Comparison of ENCODE assay signal across 11 mouse cellular contexts in genomic region chr6:129425812-129426211, GRCm38 (mm10). TPM values are rescaled to one million over a fixed set of nuclear protein-coding genes. Genes with fewer than 3 reads are reported as not detected.
DNase-seq lines count a peak whose midpoint lies in the region; ATAC-seq and TF ChIP-seq lines count a peak whose summit lies in the region.
"Had no signal": no experiment of that assay in that cellular context is flagged by ENCODE, and none has a peak within 500 bp of the region (broad histone marks: within the 10 kb centered on the region; RNA-seq: fewer than 3 reads in every experiment).

No protein-coding gene starts in this region.

- 0 out of 2 replicates have a peak, but pooled peaks have one; percentile 46 for ATAC-seq in kidney, embryonic 16.5 days (ENCODE audit: low FRiP score, low TSS enrichment)
- peak; percentile 83 for ATAC-seq in lung, postnatal 0 days
- ATAC-seq in forebrain, postnatal 0 days = no peak
- ATAC-seq in frontal cortex, adult (ENCODE audit: low TSS enrichment) = no peak

- H3K9me3 ChIP-seq in kidney, embryonic 16.5 days (ENCODE audit: low read length) = no peaks in the 10 kb centered on the region
- no peaks in the 10 kb centered on the region for H3K9me3 ChIP-seq in lung, postnatal 0 days (ENCODE audit: low read length)
- H3K9me3 ChIP-seq in midbrain, embryonic 10.5 days (replicated peaks) = no peaks in the 10 kb centered on the region
- H3K9me3 ChIP-seq in forebrain, postnatal 0 days (ENCODE audit: low read length) = no peaks in the 10 kb centered on the region
- H3K9me3 ChIP-seq: forebrain, embryonic 10.5 days; neural tube, embryonic 13.5 days had no signal

- H3K4me1 ChIP-seq in kidney, embryonic 16.5 days (ENCODE audit: insufficient read depth, low read length) = peaks cover 9% of the 10 kb centered on the region
- H3K4me1 ChIP-seq in lung, postnatal 0 days (ENCODE audit: insufficient read depth, low read depth, low read length) = no peaks in the 10 kb centered on the region; the same call in 1 of the 2 replicates
- H3K4me1 ChIP-seq in midbrain, embryonic 10.5 days = no peaks in the 10 kb centered on the region
- H3K4me1 ChIP-seq in forebrain, postnatal 0 days (ENCODE audit: insufficient read depth) = no peaks in the 10 kb centered on the region
- H3K4me1 ChIP-seq: forebrain, embryonic 10.5 days had no signal

- H3K27ac ChIP-seq in kidney, embryonic 16.5 days (ENCODE audit: low read length) = no peak overlapping the region
- peak overlapping the region; percentile 75; the same call in 1 of the 2 replicates for H3K27ac ChIP-seq in lung, postnatal 0 days (ENCODE audit: low read length)
- H3K27ac ChIP-seq in midbrain, embryonic 10.5 days (replicated peaks) = no peak overlapping the region
- H3K27ac ChIP-seq in forebrain, postnatal 0 days (ENCODE audit: low read depth, low read length) = no peak overlapping the region
- H3K27ac ChIP-seq: forebrain, embryonic 10.5 days; neural tube, embryonic 13.5 days had no signal

- no peaks in the 10 kb centered on the region for H3K36me3 ChIP-seq in kidney, embryonic 16.5 days (ENCODE audit: insufficient read depth, low read length)
- no peaks in the 10 kb centered on the region for H3K36me3 ChIP-seq in lung, postnatal 0 days (ENCODE audit: insufficient read depth, low read length)
- no peaks in the 10 kb centered on the region for H3K36me3 ChIP-seq in midbrain, embryonic 10.5 days
- H3K36me3 ChIP-seq in forebrain, postnatal 0 days (ENCODE audit: insufficient read depth) = no peaks in the 10 kb centered on the region
- H3K36me3 ChIP-seq: forebrain, embryonic 10.5 days; neural tube, embryonic 13.5 days had no signal

- DNase-seq in adrenal gland, adult 2 months = peak; percentile 42
- no peak for DNase-seq in adrenal gland, postnatal 4 days (ENCODE audit: low spot score in 2 of 2)
- DNase-seq in heart, adult 9 months (ENCODE audit: low spot score in 2 of 2) = peak; percentile 63 to 84
- DNase-seq in lung, postnatal 0 days (ENCODE audit: low spot score) = peak; percentile 71
- DNase-seq in midbrain, embryonic 10.5 days (ENCODE audit: low spot score) = no peak
- no peak for DNase-seq in forebrain, postnatal 0 days

- H3K4me2 ChIP-seq in kidney, embryonic 16.5 days (replicated peaks; ENCODE audit: low read depth, low read length) = no peak overlapping the region
- H3K4me2 ChIP-seq in lung, postnatal 0 days (replicated peaks; ENCODE audit: low read depth, low read length) = no peak overlapping the region
- no peak overlapping the region for H3K4me2 ChIP-seq in forebrain, postnatal 0 days (ENCODE audit: low read depth)
- H3K4me2 ChIP-seq: neural tube, embryonic 13.5 days had no signal

- no peak overlapping the region for H3K9ac ChIP-seq in kidney, embryonic 16.5 days (replicated peaks; ENCODE audit: low read length)
- no peak overlapping the region for H3K9ac ChIP-seq in lung, postnatal 0 days (replicated peaks; ENCODE audit: low read depth)
- H3K9ac ChIP-seq in forebrain, postnatal 0 days = no peak overlapping the region
- H3K9ac ChIP-seq: neural tube, embryonic 13.5 days had no signal

- no peak for TF ChIP-seq CTCF in lung, postnatal 0 days (IDR thresholded peaks at IDR 0.05)
- TF ChIP-seq CTCF in forebrain, postnatal 0 days (IDR thresholded peaks at IDR 0.05; ENCODE audit: low read depth) = no peak

- TF ChIP-seq EP300 in lung, postnatal 0 days (IDR thresholded peaks at IDR 0.05) = peak; percentile 99

- H3K27me3 ChIP-seq in kidney, embryonic 16.5 days (ENCODE audit: insufficient read depth, low read length) = no peaks in the 10 kb centered on the region
- H3K27me3 ChIP-seq in lung, postnatal 0 days (replicated peaks; ENCODE audit: insufficient read depth, low read length) = no peaks in the 10 kb centered on the region
- no peaks in the 10 kb centered on the region for H3K27me3 ChIP-seq in midbrain, embryonic 10.5 days (ENCODE audit: low read depth, poor library complexity, severe bottlenecking)
- no peaks in the 10 kb centered on the region for H3K27me3 ChIP-seq in forebrain, postnatal 0 days (ENCODE audit: insufficient read depth, low read length)
- H3K27me3 ChIP-seq: neural tube, embryonic 13.5 days had no signal

- 31% methylated on average over 5 of the region's 5 CpGs for WGBS in kidney, embryonic 16.5 days
- 20% methylated on average over 5 of the region's 5 CpGs for WGBS in lung, postnatal 0 days
- WGBS in midbrain, embryonic 10.5 days = 49% methylated on average over 5 of the region's 5 CpGs
- WGBS in forebrain, postnatal 0 days = 40% methylated on average over 5 of the region's 5 CpGs

- H3K4me3 ChIP-seq in kidney, embryonic 16.5 days (ENCODE audit: low read length) = no peak overlapping the region
- no peak overlapping the region for H3K4me3 ChIP-seq in lung, postnatal 0 days (ENCODE audit: low read depth, low read length)
- no peak overlapping the region for H3K4me3 ChIP-seq in midbrain, embryonic 10.5 days
- no peak overlapping the region for H3K4me3 ChIP-seq in forebrain, postnatal 0 days (ENCODE audit: low read depth, low read length)
- H3K4me3 ChIP-seq: forebrain, embryonic 10.5 days; neural tube, embryonic 13.5 days had no signal

RNA-seq across cellular contexts. Expression of gene Clec9a, which starts 17.1 kb away (rescaled TPM):
- total RNA-seq in adrenal gland, adult 2 months (2021) = under 1 TPM; 0.23 to 0.73 TPM
- 0.20 and 0.24 TPM in 2 replicates for polyA plus RNA-seq in adrenal gland, adult 2 months (2012; rRNA removed)
- under 1 TPM; 0.31 to 0.40 TPM for total RNA-seq in adrenal gland, postnatal 4 days (2021)
- 0.41 and 0.54 TPM in 2 replicates for polyA plus RNA-seq in kidney, embryonic 16.5 days (2015; fragmentation: Nextera tagmentation; extraction: Ambion mirVana)
- polyA plus RNA-seq in lung, postnatal 0 days (2015; fragmentation: Nextera tagmentation; extraction: Ambion mirVana) = 2.7 and 3.6 TPM in 2 replicates
- 0.11 and 0.21 TPM in 2 replicates for polyA plus RNA-seq in midbrain, embryonic 10.5 days (2016; fragmentation: Nextera tagmentation; extraction: Ambion mirVana)
- 0.10 TPM in 1 of 2 replicates, not detected in the other for total RNA-seq in forebrain, postnatal 0 days (2014; rRNA removed)
- polyA plus RNA-seq in forebrain, postnatal 0 days (2015; fragmentation: Nextera tagmentation; extraction: Ambion mirVana) = not detected in 2 replicates

RNA-seq across cellular contexts. Expression of gene Clec1a, which starts 26.0 kb away (rescaled TPM):
- total RNA-seq in adrenal gland, adult 2 months (2021) = 1 to 10 TPM; 3.3 to 6.7 TPM
- 1.5 TPM in 2 replicates for polyA plus RNA-seq in adrenal gland, adult 2 months (2012; rRNA removed)
- total RNA-seq in adrenal gland, postnatal 4 days (2021) = 10 to 100 TPM in 1 of 2 experiments, 1 to 10 TPM in 1; 9.2 to 11.1 TPM
- polyA plus RNA-seq in kidney, embryonic 16.5 days (2015; fragmentation: Nextera tagmentation; extraction: Ambion mirVana) = 11.3 and 12.8 TPM in 2 replicates
- polyA plus RNA-seq in lung, postnatal 0 days (2015; fragmentation: Nextera tagmentation; extraction: Ambion mirVana) = 111 and 132 TPM in 2 replicates
- polyA plus RNA-seq in midbrain, embryonic 10.5 days (2016; fragmentation: Nextera tagmentation; extraction: Ambion mirVana) = 0.42 and 0.68 TPM in 2 replicates
- total RNA-seq in forebrain, postnatal 0 days (2014; rRNA removed) = 1.1 and 1.4 TPM in 2 replicates
- polyA plus RNA-seq in forebrain, postnatal 0 days (2015; fragmentation: Nextera tagmentation; extraction: Ambion mirVana) = 0.74 and 0.97 TPM in 2 replicates

RNA-seq across cellular contexts. Expression of gene Clec1b, which starts 28.7 kb away (rescaled TPM):
- total RNA-seq in adrenal gland, adult 2 months (2021) = under 1 TPM; 0.35 to 0.43 TPM
- 0.18 TPM in 1 of 2 replicates, not detected in the other for polyA plus RNA-seq in adrenal gland, adult 2 months (2012; rRNA removed)
- total RNA-seq in adrenal gland, postnatal 4 days (2021) = 1 to 10 TPM; 2.2 to 3.9 TPM
- 1.8 and 1.9 TPM in 2 replicates for polyA plus RNA-seq in kidney, embryonic 16.5 days (2015; fragmentation: Nextera tagmentation; extraction: Ambion mirVana)
- 7.8 and 8.3 TPM in 2 replicates for polyA plus RNA-seq in lung, postnatal 0 days (2015; fragmentation: Nextera tagmentation; extraction: Ambion mirVana)
- 12.0 and 20.7 TPM in 2 replicates for polyA plus RNA-seq in midbrain, embryonic 10.5 days (2016; fragmentation: Nextera tagmentation; extraction: Ambion mirVana)
- total RNA-seq in forebrain, postnatal 0 days (2014; rRNA removed) = 2.0 TPM in 1 of 2 replicates, not detected in the other
- polyA plus RNA-seq in forebrain, postnatal 0 days (2015; fragmentation: Nextera tagmentation; extraction: Ambion mirVana) = 0.49 and 0.56 TPM in 2 replicates

RNA-seq across cellular contexts. Expression of gene Clec12b, which starts 40.1 kb away (rescaled TPM):
- under 1 TPM in 1 of 2 experiments, not detected in 1; 0.20 TPM for total RNA-seq in adrenal gland, adult 2 months (2021)
- polyA plus RNA-seq in adrenal gland, adult 2 months (2012; rRNA removed) = not detected in 2 replicates
- under 1 TPM in 1 of 2 experiments, not detected in 1; 0.31 TPM for total RNA-seq in adrenal gland, postnatal 4 days (2021)
- 0.11 TPM in 1 of 2 replicates, not detected in the other for polyA plus RNA-seq in kidney, embryonic 16.5 days (2015; fragmentation: Nextera tagmentation; extraction: Ambion mirVana)
- polyA plus RNA-seq in lung, postnatal 0 days (2015; fragmentation: Nextera tagmentation; extraction: Ambion mirVana) = 1.2 and 1.5 TPM in 2 replicates
- not detected in 2 replicates for polyA plus RNA-seq in midbrain, embryonic 10.5 days (2016; fragmentation: Nextera tagmentation; extraction: Ambion mirVana)
- not detected in 2 replicates for total RNA-seq in forebrain, postnatal 0 days (2014; rRNA removed)
- polyA plus RNA-seq in forebrain, postnatal 0 days (2015; fragmentation: Nextera tagmentation; extraction: Ambion mirVana) = 0.16 and 0.18 TPM in 2 replicates
- total RNA-seq: liver, adult 2 months had no signal
- polyA plus RNA-seq: forebrain, embryonic 10.5 days; liver, adult 2 months; neural tube, embryonic 13.5 days had no signal

Comparison
In these comparisons a context has a peak if more than half of its experiments do, and no peak if none do; other contexts are left out.
1. DNase-seq: peak in adrenal gland, adult 2 months (single experiment), heart, adult 9 months (2 of 2) and lung, postnatal 0 days (single experiment); none in adrenal gland, postnatal 4 days (0 of 2), midbrain, embryonic 10.5 days (single experiment) and forebrain, postnatal 0 days (single experiment).
2. ATAC-seq: peak in kidney, embryonic 16.5 days (single experiment) and lung, postnatal 0 days (single experiment); none in forebrain, postnatal 0 days (single experiment) and frontal cortex, adult (single experiment).